Mouse (Mus musculus): Measurements from ENCODE around the gene Gm44503. TPM values are rescaled to one million over a fixed set of nuclear protein-coding genes. Genes with fewer than 3 reads are reported as not detected.

The Gm44503 gene
- polyA plus RNA-seq, 1 experiment from 2014 or later, result not detected

DNA sequence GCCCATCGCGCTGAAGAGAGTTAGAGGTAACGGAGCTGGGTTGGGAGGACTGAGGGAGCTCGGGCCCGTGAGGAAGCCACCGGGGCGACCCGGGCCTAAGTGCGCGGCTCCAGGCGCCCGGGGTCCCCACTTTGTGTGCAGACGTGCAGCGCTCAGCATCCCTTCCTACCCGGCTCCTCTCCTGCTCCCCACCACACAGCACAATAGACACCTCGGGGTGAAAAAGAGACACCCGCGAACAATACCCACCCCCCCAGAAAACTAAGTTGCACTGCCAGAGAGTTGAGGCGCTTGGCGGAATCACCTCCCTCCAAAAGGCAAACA, 32.8 kb upstream of the Gm44503 start:
- H3K9ac ChIP-seq (ENCODE audit: low read depth, low read length), result peak overlapping the region; percentile 71
- 4% methylated on average over 20 of the region's 20 CpGs for WGBS
- ATAC-seq, result peak; percentile 10; the same call in 1 of the 2 replicates
- peak overlapping the region; percentile 70 for H3K27ac ChIP-seq (ENCODE audit: low read depth, low read length)
- H3K9me3 ChIP-seq (ENCODE audit: control insufficient read depth), result no peaks in the 10 kb centered on the region
- TF ChIP-seq CTCF (IDR thresholded peaks at IDR 0.05; ENCODE audit: low read depth), result no peak
- no peaks in the 10 kb centered on the region for H3K36me3 ChIP-seq (ENCODE audit: control insufficient read depth, insufficient read depth)
- H3K4me1 ChIP-seq (replicated peaks; ENCODE audit: control insufficient read depth, insufficient read depth, low read length), result no peaks in the 10 kb centered on the region
- peak overlapping the region; percentile 64 for H3K4me3 ChIP-seq (ENCODE audit: low read depth, low read length)
- peak overlapping the region; percentile 85 for H3K4me2 ChIP-seq (replicated peaks; ENCODE audit: low read depth)
- peaks cover 19% of the 10 kb centered on the region for H3K27me3 ChIP-seq (replicated peaks; ENCODE audit: control insufficient read depth, insufficient read depth, low read length)

DNA sequence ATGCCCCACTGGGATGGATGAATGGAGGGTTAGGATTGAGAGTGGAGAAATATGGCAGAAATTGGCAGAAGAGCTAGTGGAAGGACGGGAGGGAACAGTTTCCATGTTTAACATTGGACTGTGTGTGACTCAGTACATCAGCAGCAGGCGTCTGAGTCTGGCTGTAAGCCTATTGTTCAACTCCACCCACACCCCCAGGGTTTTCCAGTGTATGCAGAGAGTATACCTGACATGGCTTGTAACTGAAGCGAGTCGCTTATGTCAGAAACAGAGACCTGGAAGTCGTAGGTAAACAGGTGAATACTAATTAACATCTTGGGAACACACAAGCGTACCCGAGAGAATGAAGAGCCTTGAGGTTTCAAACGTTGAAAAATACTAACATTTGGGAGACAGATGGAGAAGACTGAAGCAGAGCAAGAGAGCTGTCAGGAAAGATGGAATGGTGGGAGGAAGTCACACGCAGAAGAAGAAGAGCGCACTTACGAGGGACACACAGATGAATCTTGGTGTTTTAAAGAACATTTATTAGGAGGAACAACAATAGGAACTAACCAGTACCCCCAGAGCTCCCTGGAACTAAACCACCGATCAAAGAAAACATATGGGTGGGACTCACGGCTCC, 27.4 kb upstream of the Gm44503 start:
- Histone ChIP-seq H3K4me1 (replicated peaks; ENCODE audit: control insufficient read depth, insufficient read depth, low read length) (no peaks in the 10 kb centered on the region), H3K4me3 (ENCODE audit: low read depth, low read length) (no peak overlapping the region), H3K36me3 (ENCODE audit: control insufficient read depth, insufficient read depth) (no peaks in the 10 kb centered on the region), H3K9me3 (ENCODE audit: control insufficient read depth) (no peaks in the 10 kb centered on the region), H3K4me2 (replicated peaks; ENCODE audit: low read depth) (no peak overlapping the region), H3K27ac (ENCODE audit: low read depth, low read length) (no peak overlapping the region), H3K27me3 (replicated peaks; ENCODE audit: control insufficient read depth, insufficient read depth, low read length) (no peaks in the 10 kb centered on the region; the same call in 1 of the 2 replicates), H3K9ac (ENCODE audit: low read depth, low read length) (no peak overlapping the region)
- TF ChIP-seq CTCF (IDR thresholded peaks at IDR 0.05; ENCODE audit: low read depth), result no peak
- 80% methylated on average over 13 of the region's 13 CpGs for WGBS
- ATAC-seq, result no peak

DNA sequence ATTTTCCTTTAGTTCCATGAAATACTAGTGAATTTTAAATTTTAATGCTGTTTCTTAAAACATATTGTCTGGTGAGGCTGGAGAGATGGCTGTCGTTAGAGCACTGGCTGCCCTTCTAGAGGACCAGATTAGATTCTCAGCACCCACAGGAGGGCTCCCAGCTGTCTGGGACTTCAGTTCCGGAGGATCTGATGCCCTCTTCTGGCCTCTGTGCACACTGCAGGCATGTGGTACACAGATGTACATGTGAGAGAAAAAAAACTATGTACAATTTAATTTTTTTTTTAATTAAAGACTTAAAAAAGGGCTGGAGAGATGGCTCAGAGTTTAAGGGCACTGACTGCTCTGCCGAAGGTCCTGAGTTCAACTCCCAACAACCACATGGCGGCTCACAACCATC, 23.3 kb upstream of the Gm44503 start:
- H3K4me3 ChIP-seq (ENCODE audit: low read depth, low read length), result no peak overlapping the region
- no peak overlapping the region for H3K9ac ChIP-seq (ENCODE audit: low read depth, low read length)
- H3K4me1 ChIP-seq (replicated peaks; ENCODE audit: control insufficient read depth, insufficient read depth, low read length), result no peaks in the 10 kb centered on the region
- no peaks in the 10 kb centered on the region for H3K36me3 ChIP-seq (ENCODE audit: control insufficient read depth, insufficient read depth)
- TF ChIP-seq CTCF (IDR thresholded peaks at IDR 0.05; ENCODE audit: low read depth), result 0 out of 2 replicates have a peak, but pooled peaks have one; percentile 19
- no peaks in the 10 kb centered on the region for H3K27me3 ChIP-seq (replicated peaks; ENCODE audit: control insufficient read depth, insufficient read depth, low read length)
- WGBS, result 93% methylated on average over 4 of the region's 4 CpGs
- no peaks in the 10 kb centered on the region for H3K9me3 ChIP-seq (ENCODE audit: control insufficient read depth)
- no peak for ATAC-seq
- no peak overlapping the region for H3K27ac ChIP-seq (ENCODE audit: low read depth, low read length)
- no peak overlapping the region for H3K4me2 ChIP-seq (replicated peaks; ENCODE audit: low read depth)

DNA sequence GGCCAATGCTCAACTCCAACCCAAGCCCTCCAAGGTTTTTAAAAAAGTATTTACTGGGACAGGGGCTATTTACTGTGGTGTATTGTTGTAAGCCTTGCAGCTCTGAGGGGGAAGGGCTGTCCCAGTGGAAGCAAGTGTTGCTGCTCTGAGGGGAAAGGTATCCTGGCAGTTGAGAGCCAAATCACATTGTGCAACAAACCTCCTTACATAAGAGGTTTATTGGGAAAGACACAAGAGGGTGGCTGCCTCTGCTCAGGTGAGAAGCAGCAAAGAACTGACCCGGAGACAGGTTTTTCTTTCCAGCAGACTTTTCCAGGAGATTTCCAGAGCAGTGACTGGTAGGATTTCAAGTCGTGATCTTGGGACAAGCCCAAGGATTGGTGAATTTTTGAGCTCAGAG, 22.4 kb upstream of the Gm44503 start:
- Histone ChIP-seq H3K4me2 (replicated peaks; ENCODE audit: low read depth) (no peak overlapping the region), H3K36me3 (ENCODE audit: control insufficient read depth, insufficient read depth) (no peaks in the 10 kb centered on the region), H3K27ac (ENCODE audit: low read depth, low read length) (no peak overlapping the region), H3K4me1 (replicated peaks; ENCODE audit: control insufficient read depth, insufficient read depth, low read length) (no peaks in the 10 kb centered on the region), H3K9ac (ENCODE audit: low read depth, low read length) (no peak overlapping the region), H3K27me3 (replicated peaks; ENCODE audit: control insufficient read depth, insufficient read depth, low read length) (no peaks in the 10 kb centered on the region), H3K9me3 (ENCODE audit: control insufficient read depth) (no peaks in the 10 kb centered on the region), H3K4me3 (ENCODE audit: low read depth, low read length) (no peak overlapping the region)
- WGBS, result 84% methylated on average over 2 of the region's 2 CpGs
- no peak for ATAC-seq
- no peak for TF ChIP-seq CTCF (IDR thresholded peaks at IDR 0.05; ENCODE audit: low read depth)

DNA sequence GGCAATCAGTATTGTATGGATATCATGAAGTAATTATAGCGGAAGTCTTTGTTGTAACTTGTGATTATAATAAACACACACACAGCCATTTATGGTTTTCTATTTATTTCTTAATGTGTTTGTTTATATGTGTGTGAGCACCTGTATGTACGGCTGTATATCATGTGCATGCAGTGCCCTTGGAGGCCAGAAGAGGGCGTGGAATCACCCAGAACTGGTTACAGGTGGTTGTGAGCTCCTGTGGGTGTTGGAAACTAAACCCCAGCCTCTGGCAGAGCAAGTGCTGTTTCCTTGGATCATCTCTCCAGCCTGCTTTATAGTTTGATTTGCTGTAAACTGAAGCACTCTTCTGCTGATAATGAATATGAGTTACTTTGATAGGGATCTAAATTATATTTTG, 15.2 kb upstream of the Gm44503 start:
- Histone ChIP-seq H3K4me2 (replicated peaks; ENCODE audit: low read depth) (no peak overlapping the region), H3K4me3 (ENCODE audit: low read depth, low read length) (no peak overlapping the region), H3K9ac (ENCODE audit: low read depth, low read length) (no peak overlapping the region), H3K27ac (ENCODE audit: low read depth, low read length) (no peak overlapping the region), H3K9me3 (ENCODE audit: control insufficient read depth) (0 out of 2 replicates have a peak, but pooled peaks cover 3% of the 10 kb centered on the region), H3K4me1 (replicated peaks; ENCODE audit: control insufficient read depth, insufficient read depth, low read length) (no peaks in the 10 kb centered on the region), H3K36me3 (ENCODE audit: control insufficient read depth, insufficient read depth) (no peaks in the 10 kb centered on the region; the same call in 1 of the 2 replicates), H3K27me3 (replicated peaks; ENCODE audit: control insufficient read depth, insufficient read depth, low read length) (no peaks in the 10 kb centered on the region)
- WGBS, result 64% methylated on average over 3 of the region's 3 CpGs
- no peak for ATAC-seq
- peak; percentile 42 for TF ChIP-seq CTCF (IDR thresholded peaks at IDR 0.05; ENCODE audit: low read depth)

DNA sequence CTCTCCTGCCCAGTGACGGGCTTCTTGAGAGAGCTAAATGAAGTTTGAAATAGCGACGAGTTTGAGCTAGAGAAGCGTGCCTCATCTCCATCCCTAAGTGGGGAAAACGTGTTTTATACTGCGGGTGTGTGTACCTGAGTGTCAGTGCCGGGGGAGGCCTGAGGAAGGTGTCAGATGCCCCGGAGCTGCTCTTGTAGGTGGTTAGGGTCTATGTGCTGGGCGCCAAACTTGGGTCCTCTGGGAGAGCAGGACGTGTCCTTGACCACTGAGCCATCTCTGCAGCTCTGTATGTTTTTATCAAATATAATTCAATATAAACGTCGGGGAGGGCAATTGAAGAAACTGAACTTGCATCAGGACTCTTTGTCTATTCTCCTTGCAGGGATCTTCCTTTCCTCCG, 14.4 kb upstream of the Gm44503 start:
- Histone ChIP-seq H3K36me3 (ENCODE audit: control insufficient read depth, insufficient read depth) (no peaks in the 10 kb centered on the region; the same call in 1 of the 2 replicates), H3K4me2 (replicated peaks; ENCODE audit: low read depth) (no peak overlapping the region)
- no peak for TF ChIP-seq CTCF (IDR thresholded peaks at IDR 0.05; ENCODE audit: low read depth)

More for the DNA sequence above, 14.4 kb upstream of the Gm44503 start:
- H3K9me3 ChIP-seq (ENCODE audit: control insufficient read depth), result 0 out of 2 replicates have a peak, but pooled peaks cover 3% of the 10 kb centered on the region
- no peak overlapping the region for H3K27ac ChIP-seq (ENCODE audit: low read depth, low read length)
- H3K4me3 ChIP-seq (ENCODE audit: low read depth, low read length), result no peak overlapping the region
- no peak overlapping the region for H3K9ac ChIP-seq (ENCODE audit: low read depth, low read length)
- H3K4me1 ChIP-seq (replicated peaks; ENCODE audit: control insufficient read depth, insufficient read depth, low read length), result no peaks in the 10 kb centered on the region
- WGBS, result 89% methylated on average over 13 of the region's 13 CpGs
- H3K27me3 ChIP-seq (replicated peaks; ENCODE audit: control insufficient read depth, insufficient read depth, low read length), result no peaks in the 10 kb centered on the region
- no peak for ATAC-seq
